Mouse (Mus musculus) kidney, adult 2 months (tissue): ENCODE measurements around the gene Foxd1.

Experiments used
- CTCF ChIP-seq: fragments of 200-500 bp; conservative IDR thresholded peaks from 2 replicates; pipeline ENCODE4 v1.5.1; 2011; ENCODE audit warnings: low read depth, mild to moderate bottlenecking, control low read depth, low read length, moderate library complexity, mixed read lengths; ENCODE audit not compliant: insufficient read depth, insufficient read length
- POLR2A ChIP-seq: fragments of 200-500 bp; IDR thresholded peaks from one replicate; pipeline ENCODE4 v1.6.1; 2011; ENCODE audit warnings: low read depth, low read length, control low read depth

DNA sequence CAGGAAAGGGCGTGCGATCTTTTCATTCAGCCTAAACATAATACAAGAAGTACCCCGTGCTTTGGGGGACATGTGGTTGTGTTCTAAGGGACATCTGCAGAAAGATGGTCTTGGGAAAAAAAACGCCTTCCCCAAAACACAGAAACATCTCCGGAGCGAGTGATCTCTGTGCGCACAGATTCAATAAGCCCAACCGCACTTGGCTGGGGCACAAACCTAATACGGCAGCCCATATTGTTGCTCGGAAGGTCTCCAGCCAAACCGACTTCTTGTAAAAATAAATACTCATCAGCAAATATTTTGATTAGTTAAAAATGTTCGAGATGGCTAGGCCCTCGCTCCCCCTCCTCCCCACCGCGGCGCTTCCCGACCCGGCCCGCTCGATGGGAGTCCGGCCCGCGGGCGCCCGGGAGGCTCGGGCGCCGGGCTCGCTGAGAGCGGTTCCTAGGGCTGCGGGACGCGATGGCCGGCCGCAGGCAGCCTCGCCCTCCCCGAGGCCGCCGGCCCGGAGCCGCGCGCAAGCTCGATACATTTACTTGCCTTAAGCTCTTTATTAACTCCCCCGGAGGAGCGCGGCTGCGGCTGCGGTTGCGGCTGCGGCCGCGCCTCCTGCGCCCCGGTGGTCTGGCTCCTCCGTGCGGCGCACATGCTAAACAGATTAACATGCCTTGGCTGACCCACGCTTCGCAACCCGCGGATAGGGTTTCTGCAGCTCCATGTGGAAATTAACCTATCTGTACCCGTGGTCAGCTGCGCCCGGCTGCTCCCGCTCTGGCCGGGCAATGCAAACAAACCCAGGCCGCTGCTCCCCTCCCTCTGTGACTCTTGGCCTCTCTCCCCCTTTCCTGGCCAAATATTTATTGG, 37.0 kb downstream of the Foxd1 start:
- TF ChIP-seq CTCF, result no peak
- TF ChIP-seq POLR2A, result no peak
